22 mouse cellular contexts compared by ENCODE assay signal in the genomic region with DNA sequence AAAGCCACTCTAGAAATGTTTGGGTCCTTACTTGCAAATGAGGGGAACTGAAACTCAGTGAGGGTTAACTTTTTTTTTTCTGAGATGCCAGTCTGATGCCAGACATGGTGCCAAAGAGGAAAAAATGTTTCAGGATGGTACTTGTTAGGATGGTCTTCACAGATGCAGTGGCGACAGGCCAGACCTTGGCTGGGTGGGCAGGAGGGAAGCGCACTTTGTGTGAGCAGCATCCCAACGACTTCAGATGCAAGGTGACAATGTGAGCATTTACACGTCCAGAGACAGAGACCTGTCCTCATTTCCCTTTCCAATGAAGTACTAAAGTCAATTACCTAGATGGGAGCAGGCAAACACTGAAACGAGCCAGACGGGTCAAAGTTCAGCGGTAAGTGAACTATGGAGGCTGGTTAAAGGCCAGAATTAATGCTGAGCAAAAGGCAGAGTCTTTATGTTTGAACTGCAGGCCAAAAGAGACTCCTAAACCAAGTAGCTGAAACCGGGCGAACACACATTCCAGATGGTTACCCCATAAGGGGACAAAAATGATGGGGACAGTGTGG.
DNase-seq lines count a peak whose midpoint lies in the region; ATAC-seq and TF ChIP-seq lines count a peak whose summit lies in the region.
"Had no signal": no experiment of that assay in that cellular context is flagged by ENCODE, and none has a peak within 500 bp of the region (broad histone marks: within the 10 kb centered on the region; RNA-seq: fewer than 3 reads in every experiment).

No protein-coding gene starts in this region.

- H3K79me2 ChIP-seq in CH12.LX (replicated peaks; ENCODE audit: control insufficient read depth, extremely low read depth, insufficient read depth, poor library complexity, severe bottlenecking): no peaks in the 10 kb centered on the region

- in situ Hi-C loops in CH12.LX (cut with MboI; ENCODE audit: low pct_ligation_motif_present, low pct_unique_long_range_greater_than_20kb, low sequenced_read_pairs): no loop called here

- H3K27me3 ChIP-seq in kidney, embryonic 15.5 days: no peaks in the 10 kb centered on the region
- no peaks in the 10 kb centered on the region for H3K27me3 ChIP-seq in CH12.LX (replicated peaks)
- H3K27me3 ChIP-seq in liver, embryonic 16.5 days (ENCODE audit: control insufficient read depth, insufficient read depth, low read depth, low read length): no peaks in the 10 kb centered on the region
- H3K27me3 ChIP-seq: heart, embryonic 13.5 days; hindbrain, embryonic 12.5 days; liver, embryonic 13.5 days; lung, embryonic 15.5 days; neural tube, embryonic 12.5 days had no signal

- peaks cover 35% of the 10 kb centered on the region for H3K4me1 ChIP-seq in kidney, embryonic 15.5 days
- peaks cover 0 to 8% of the 10 kb centered on the region in 2 experiments; a peak in 1 of 4 replicates for H3K4me1 ChIP-seq in CH12.LX (ENCODE audit: control insufficient read depth in 1 of 2, insufficient read depth in 2 of 2)
- no peaks in the 10 kb centered on the region; the same call in 1 of the 2 replicates for H3K4me1 ChIP-seq in liver, embryonic 16.5 days (ENCODE audit: control insufficient read depth, low read depth, low read length)

- no peak overlapping the region for H3K27ac ChIP-seq in kidney, embryonic 15.5 days
- no peak overlapping the region for H3K27ac ChIP-seq in CH12.LX (ENCODE audit: insufficient read depth, low read depth)
- H3K27ac ChIP-seq in liver, embryonic 16.5 days (ENCODE audit: low read length): no peak overlapping the region
- H3K27ac ChIP-seq: heart, embryonic 13.5 days; hindbrain, embryonic 12.5 days; limb, embryonic 10.5 days; liver, embryonic 13.5 days; lung, embryonic 15.5 days; neural tube, embryonic 12.5 days had no signal

- TF ChIP-seq EP300 in CH12.LX (IDR thresholded peaks at IDR 0.05; ENCODE audit: low read length): no peak

- H3K36me3 ChIP-seq in kidney, embryonic 15.5 days: no peaks in the 10 kb centered on the region
- H3K36me3 ChIP-seq in CH12.LX (replicated peaks in 1 of 2; ENCODE audit: control insufficient read depth in 1 of 2, insufficient read depth in 1 of 2, low read length in 1 of 2): no peaks in the 10 kb centered on the region
- no peaks in the 10 kb centered on the region for H3K36me3 ChIP-seq in liver, embryonic 16.5 days (ENCODE audit: control insufficient read depth, insufficient read depth)
- H3K36me3 ChIP-seq: heart, embryonic 13.5 days; hindbrain, embryonic 12.5 days; limb, embryonic 10.5 days; liver, embryonic 13.5 days; lung, embryonic 15.5 days; neural tube, embryonic 12.5 days had no signal

- H3K4me3 ChIP-seq in kidney, embryonic 15.5 days (replicated peaks): no peak overlapping the region
- H3K4me3 ChIP-seq in CH12.LX (replicated peaks in 1 of 3; ENCODE audit: low read depth in 2 of 3, low read length in 2 of 3, poor library complexity in 1 of 3): no peak overlapping the region
- H3K4me3 ChIP-seq in liver, embryonic 16.5 days (ENCODE audit: low read depth, low read length): no peak overlapping the region
- H3K4me3 ChIP-seq: heart, embryonic 13.5 days; hindbrain, embryonic 12.5 days; limb, embryonic 10.5 days; liver, embryonic 13.5 days; lung, embryonic 15.5 days; neural tube, embryonic 12.5 days had no signal

- WGBS in kidney, embryonic 15.5 days: 75% methylated on average over 9 of the region's 9 CpGs
- WGBS in liver, embryonic 16.5 days (ENCODE audit: insufficient replicate concordance): 63% methylated on average over 9 of the region's 9 CpGs

- intact Hi-C loops in left cerebral cortex, postnatal 10 days (cut with DNase I): no loop called here

- no peak overlapping the region for H3K4me2 ChIP-seq in kidney, embryonic 15.5 days
- H3K4me2 ChIP-seq in CH12.LX (ENCODE audit: insufficient read depth, low read depth, poor library complexity, severe bottlenecking): no peak overlapping the region
- no peak overlapping the region for H3K4me2 ChIP-seq in liver, embryonic 16.5 days (ENCODE audit: low read depth, low read length)
- H3K4me2 ChIP-seq: heart, embryonic 13.5 days; hindbrain, embryonic 12.5 days; liver, embryonic 13.5 days; lung, embryonic 15.5 days; neural tube, embryonic 12.5 days had no signal

- no peak for TF ChIP-seq CTCF in CH12.LX (conservative IDR thresholded peaks at IDR 0.05 in 1 of 2, IDR thresholded peaks at IDR 0.05 in 1 of 2; ENCODE audit: low read depth in 2 of 2, low read length in 2 of 2)

- H3K9ac ChIP-seq in kidney, embryonic 15.5 days: no peak overlapping the region
- no peak overlapping the region for H3K9ac ChIP-seq in CH12.LX (ENCODE audit: insufficient read depth, low read depth)
- no peak overlapping the region for H3K9ac ChIP-seq in liver, embryonic 16.5 days (ENCODE audit: low read depth, low read length)
- H3K9ac ChIP-seq: heart, embryonic 13.5 days; hindbrain, embryonic 12.5 days; liver, embryonic 13.5 days; lung, embryonic 15.5 days; neural tube, embryonic 12.5 days had no signal

- peak; percentile 87 for DNase-seq in kidney, adult 11 months
- no peak for DNase-seq in CH12.LX (ENCODE audit: extremely low read depth)
- peak; percentile 83 to 88 for DNase-seq in kidney, adult 8-10 months
- no peak for DNase-seq in left cerebral cortex, postnatal 10 days (ENCODE audit: extremely low spot score in 1 of 2, low spot score in 2 of 2)
- DNase-seq: adrenal gland, adult 2 months; B cell, adult 2 months; cerebellum, adult 11-12 months; cerebellum, postnatal 14 days; liver, embryonic 13.5 days; lung, postnatal 36 days; midbrain, embryonic 14.5 days; right cerebral cortex, postnatal 14 days; spleen, adult 18-20 months; thymus, postnatal 25 days had no signal

- no peaks in the 10 kb centered on the region for H3K9me3 ChIP-seq in kidney, embryonic 15.5 days (replicated peaks)
- no peaks in the 10 kb centered on the region for H3K9me3 ChIP-seq in CH12.LX (replicated peaks; ENCODE audit: low read length)
- no peaks in the 10 kb centered on the region for H3K9me3 ChIP-seq in liver, embryonic 16.5 days (replicated peaks; ENCODE audit: control insufficient read depth, low read length)
- H3K9me3 ChIP-seq: heart, embryonic 13.5 days; hindbrain, embryonic 12.5 days; limb, embryonic 10.5 days; liver, embryonic 13.5 days; lung, embryonic 15.5 days; neural tube, embryonic 12.5 days had no signal

- ATAC-seq in kidney, embryonic 15.5 days (replicated peaks; ENCODE audit: low FRiP score): no peak
- peak; percentile 47; the same call in 1 of the 2 replicates for ATAC-seq in liver, embryonic 16.5 days (ENCODE audit: low read depth)
- no peak for ATAC-seq in monocyte, adult 5-6 weeks (replicated peaks; ENCODE audit: insufficient number of reproducible peaks, low FRiP score, low TSS enrichment, poor library complexity, severe bottlenecking)

- dilution Hi-C loops in CH12.LX (cut with MboI; ENCODE audit: extremely low pct_ligation_motif_present, extremely low pct_unique_long_range_greater_than_20kb, low sequenced_read_pairs): no loop called here

- TF ChIP-seq POLR2A in CH12.LX (IDR thresholded peaks at IDR 0.05; ENCODE audit: low read depth, low read length): no peak

- no peak for TF ChIP-seq RAD21 in CH12.LX (IDR thresholded peaks at IDR 0.05; ENCODE audit: low read depth, low read length)

TF ChIP-seq in CH12.LX, 34 proteins besides CTCF, POLR2A, EP300 and RAD21:
- TF ChIP-seq TCF12 (IDR thresholded peaks at IDR 0.05; ENCODE audit: low read depth, low read length): no peak
- TF ChIP-seq ZNF384 (IDR thresholded peaks at IDR 0.05; ENCODE audit: low read depth, low read length): peak; percentile 29; the same call in 1 of the 2 replicates
- no peak for TF ChIP-seq NRF1 (IDR thresholded peaks at IDR 0.05; ENCODE audit: low read depth, low read length)
TF ChIP-seq in CH12.LX: peak in this region for 1.

Comparison
In these comparisons a context has a peak if more than half of its experiments do, and no peak if none do; other contexts are left out.
1. DNase-seq: peak in kidney, adult 11 months (single experiment) and kidney, adult 8-10 months (2 of 2); none in CH12.LX (single experiment) and left cerebral cortex, postnatal 10 days (0 of 2).